Mouse (Mus musculus): ENCODE measurements around the gene Rora.

The Rora gene

DNA sequence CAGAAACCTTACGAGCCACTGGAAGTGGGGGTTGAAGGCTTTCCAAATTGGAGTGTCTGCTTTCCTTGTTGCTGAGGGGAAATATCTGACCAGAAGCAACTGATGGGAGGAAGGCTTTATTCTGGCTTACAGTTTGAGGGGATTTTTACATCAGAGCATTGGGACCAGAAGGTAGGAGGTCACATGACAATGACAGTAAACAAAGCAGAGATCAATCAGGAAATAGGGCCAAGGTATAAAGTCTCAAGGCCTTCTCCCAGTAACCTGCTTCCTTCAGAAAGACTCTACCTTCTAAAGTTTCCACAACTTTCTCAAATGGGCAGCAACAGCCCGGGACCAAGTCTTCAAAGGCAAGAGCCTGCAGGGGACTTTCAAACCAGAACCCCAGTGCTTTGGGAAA is 34.6 kb downstream of the Rora start:
- no peak for DNase-seq (ENCODE audit: low spot score)

DNA sequence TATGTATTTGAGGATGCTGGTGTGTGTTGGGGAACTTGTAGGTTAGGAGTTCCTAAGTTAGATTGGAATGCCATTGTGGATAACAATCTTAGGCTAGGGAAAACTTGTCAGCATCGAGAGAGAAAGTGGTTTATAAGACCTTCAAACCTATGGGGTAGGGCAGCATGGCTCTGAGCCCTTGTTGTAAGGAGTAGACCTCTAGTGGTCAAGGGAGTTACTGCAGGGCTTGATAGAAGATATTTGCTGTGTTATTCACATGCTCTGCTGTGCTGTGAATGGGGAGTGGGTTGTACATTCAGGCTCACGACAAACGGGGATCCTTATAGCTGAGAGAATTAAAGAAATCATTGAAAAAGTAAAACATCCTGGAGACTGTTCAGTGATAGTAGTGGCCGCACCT is 35.8 kb downstream of the Rora start:
- peak; percentile 27 for DNase-seq (ENCODE audit: low spot score)

DNA sequence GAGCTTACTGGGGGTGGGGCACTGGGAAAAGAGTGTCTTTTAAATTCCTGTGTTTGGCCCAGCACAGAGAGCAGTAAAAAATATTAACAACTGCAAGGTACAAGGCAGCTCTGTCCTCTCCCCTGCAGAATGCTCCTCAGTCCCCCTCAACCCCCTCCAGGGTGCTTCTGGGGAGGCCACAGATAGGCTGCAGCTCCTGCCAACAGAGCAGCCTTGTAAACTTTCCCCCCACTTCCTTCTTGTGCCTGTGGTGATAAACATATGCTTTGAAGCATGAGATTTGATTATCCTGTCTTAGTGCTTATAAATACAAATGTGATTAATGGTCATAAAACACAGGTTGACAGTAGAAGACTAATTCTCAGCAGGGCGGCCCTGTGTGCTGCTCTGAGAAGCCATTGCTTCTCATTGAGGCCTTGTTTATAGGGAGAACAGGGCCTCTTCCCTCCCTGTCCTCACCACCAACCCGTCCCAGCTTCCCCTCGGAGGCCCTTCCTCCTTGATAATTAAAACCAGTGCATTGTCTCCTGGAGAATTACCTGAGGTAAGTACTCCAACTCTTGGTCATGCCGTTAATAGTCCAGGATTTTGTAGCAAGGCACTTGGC is 41.4 kb downstream of the Rora start:
- no peak for DNase-seq (ENCODE audit: low spot score)

DNA sequence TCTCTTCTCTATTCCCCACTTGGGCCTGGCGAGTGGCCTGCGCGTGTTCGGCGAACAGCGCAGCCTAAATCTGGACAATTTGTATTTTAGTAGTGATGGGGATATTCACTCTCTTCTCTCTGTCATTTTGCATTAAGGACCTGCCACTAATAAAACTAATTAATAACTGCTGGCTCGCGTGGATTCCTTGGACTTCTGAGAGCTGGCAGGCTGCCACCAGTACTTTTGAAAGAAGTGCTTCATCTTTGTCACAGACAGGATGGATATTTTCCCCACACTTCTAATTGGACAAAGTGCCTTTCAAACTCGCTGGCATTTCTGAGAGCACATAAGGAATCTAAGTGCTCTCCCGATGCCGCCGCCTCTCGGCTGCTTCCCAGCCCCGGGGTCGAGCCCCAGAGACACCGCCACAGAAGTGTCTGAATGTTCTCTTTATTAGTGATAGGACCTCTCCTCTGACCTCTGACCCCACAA is 41.9 kb downstream of the Rora start:
- DNase-seq (ENCODE audit: low spot score): no peak

DNA sequence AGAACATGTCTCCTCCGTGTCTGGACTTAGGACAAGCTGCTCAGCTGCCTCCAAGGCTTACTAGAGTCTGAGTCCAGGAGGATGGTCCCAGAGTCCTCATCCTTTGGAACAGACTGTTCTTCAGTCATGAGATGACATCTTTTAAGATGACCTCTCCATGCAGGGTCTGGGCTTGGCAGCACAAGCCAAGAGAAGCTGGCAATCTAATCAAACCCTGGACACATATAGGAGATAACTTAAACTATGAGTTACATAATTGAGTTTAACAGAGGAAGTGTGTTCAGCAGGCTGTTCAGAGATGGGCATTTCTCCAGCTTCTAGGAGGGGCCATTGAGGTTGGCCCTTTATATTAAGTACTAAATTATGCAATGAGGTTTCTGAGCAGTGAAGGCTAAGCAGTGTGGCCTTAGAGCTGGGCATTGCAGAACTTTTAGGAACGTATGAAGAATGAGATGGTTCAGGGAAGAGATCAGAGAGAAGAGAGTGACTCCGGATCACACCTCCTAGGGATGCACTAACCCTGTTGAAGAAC is 42.9 kb downstream of the Rora start:
- DNase-seq (ENCODE audit: low spot score): no peak

DNA sequence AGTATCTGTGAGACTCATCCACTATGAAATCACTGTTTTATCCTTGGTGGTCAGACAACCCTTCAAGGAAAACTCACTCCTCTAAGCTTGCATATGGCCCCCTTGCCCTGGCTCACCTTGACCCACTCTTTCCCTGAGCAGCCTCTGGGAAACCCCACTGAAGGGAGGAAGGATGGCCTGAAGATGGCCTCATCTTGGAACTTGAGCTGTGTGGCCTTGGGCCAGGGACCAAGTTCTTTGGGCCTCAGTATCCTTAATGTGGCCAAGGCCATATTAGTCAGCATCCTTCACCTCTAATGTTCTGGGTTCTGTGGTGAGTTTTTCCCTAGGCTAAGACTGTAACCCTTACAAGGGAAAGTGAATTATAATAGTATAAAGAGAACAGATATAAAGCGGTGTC is 45.8 kb downstream of the Rora start:
- no peak for DNase-seq (ENCODE audit: low spot score)

DNA sequence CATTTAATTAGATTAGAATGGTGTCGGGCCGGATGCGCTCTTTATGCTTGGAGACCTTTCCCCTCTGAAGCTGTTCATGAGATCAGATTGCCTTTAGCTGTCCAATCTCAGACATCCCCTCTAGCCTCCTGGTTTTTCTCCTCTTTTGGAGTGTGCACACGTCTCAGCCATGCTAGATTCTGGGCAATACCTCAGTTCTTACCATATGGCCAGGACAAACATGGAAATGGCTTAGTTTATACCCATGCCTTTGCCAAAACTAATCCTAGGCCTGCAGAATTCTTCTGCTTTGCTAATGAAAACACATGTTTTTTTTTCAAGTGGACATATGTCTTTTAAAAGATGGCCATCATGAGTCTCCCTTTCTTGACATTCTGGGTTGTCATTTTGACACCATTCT is 46.3 kb downstream of the Rora start:
- no peak for DNase-seq (ENCODE audit: low spot score)

DNA sequence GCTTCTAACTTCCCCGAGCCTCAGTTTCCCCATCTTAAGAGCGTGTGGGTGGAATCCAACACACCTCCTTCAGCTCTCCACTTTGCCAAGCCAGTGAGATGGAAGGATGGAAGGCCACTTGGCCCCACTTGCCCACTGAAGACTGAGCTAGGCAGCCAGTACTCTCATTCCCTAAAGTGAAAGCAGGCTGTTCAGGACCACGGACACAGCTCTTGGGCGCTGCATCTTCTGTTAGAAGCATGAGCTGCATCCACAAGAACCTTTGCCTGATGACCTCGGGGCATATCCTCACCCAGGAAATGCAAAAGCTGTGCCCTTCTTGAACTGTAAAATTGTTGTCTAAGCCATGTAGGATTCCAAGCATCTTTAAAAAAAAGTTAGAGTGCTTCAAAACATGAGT is 54.0 kb downstream of the Rora start:
- no peak for DNase-seq (ENCODE audit: low spot score)

DNA sequence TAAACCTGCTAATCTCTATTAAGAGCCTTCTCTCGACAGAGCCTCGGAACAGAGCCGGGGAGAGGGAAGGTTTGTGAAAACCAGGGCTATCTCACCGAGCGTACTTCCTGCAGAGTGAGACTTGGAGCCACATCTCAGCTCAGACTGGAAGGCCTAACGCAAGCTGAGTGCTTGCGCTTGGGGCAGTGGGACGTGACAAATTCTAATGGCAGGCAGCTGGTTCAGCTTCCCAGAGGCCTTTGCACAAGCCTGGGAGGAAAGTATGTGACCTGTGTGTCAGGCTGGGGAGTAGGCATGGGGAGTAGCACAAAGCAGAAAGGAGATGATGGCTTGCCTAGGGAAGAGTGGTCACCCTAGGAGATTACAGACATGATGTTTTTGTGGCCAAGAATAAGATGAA is 55.6 kb downstream of the Rora start:
- no peak for DNase-seq (ENCODE audit: low spot score)

DNA sequence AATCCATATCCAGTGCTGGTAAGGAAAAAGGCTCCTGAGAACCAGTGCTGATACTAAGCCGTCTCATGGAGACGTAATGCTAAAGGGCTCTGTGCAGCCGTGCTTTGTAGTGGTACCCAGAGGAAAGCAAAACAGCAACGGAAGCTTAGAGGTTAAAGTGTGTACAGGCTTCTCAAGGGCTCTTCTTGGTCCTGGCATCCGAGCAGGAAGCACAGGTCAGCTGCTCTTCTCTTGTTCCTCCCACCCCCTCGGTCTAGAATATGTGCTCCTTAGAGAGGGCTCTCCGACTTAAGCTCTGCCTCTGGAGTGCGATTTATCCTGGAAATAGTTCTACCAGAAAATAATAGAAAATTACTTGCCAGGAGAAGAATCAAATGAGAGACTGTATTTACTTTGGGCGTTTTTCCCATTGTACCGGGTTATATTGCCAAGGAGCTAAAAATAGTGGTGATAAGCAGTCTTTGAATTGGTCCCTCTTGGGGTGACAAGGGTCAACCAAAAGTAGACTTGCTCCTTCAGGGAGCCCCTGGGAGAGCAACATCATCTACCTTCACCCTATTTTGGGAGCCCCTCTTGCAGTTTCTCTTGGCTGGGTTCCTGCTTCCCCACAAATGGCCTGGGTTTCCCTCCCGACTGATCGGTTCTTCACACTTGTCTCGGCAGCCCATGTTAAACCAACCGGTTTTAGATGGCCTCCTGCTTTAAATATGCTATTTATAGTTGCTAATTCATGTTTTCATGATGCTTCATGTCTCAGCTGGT is 57.5 kb downstream of the Rora start:
- no peak for DNase-seq (ENCODE audit: low spot score)

DNA sequence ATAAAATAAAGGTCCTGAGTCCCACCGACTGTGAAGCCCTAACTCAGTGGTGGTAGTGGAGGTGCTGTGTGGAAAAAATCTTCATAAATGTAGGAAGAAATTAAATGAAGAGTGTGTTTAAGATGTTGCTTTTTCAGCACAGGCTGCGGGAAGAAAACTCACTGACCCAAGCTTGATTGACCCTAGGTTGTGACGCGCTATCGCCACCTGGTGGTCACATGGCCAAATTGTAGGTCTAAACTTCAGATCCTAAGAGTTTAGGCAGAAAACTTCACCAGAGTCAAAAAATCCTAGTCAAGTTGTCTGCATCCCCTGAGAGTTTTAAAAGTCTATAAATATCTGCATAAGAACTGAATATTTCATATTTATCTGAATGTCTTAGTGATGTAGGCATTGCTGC is 63.4 kb downstream of the Rora start:
- peak; percentile 22 for DNase-seq (ENCODE audit: low spot score)

DNA sequence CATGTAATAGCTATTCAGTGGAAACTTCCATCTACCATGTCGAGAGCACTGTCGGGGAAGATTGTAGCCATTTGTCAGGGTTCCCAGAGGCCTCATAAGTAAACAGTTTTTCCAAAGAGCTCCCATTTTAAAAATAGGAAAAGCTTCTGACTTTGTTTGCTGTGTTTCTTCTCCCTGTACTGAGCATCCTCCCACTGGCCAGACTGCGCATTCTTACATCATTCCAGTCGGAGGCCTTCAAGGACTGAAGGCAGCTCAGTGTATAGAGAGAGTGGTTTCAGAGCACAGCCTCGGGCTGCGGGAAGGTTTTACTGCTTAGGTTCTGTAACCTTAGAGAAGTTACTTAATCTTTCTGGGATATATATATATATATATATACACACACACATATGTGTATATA is 64.8 kb downstream of the Rora start:
- no peak for DNase-seq (ENCODE audit: low spot score)

DNA sequence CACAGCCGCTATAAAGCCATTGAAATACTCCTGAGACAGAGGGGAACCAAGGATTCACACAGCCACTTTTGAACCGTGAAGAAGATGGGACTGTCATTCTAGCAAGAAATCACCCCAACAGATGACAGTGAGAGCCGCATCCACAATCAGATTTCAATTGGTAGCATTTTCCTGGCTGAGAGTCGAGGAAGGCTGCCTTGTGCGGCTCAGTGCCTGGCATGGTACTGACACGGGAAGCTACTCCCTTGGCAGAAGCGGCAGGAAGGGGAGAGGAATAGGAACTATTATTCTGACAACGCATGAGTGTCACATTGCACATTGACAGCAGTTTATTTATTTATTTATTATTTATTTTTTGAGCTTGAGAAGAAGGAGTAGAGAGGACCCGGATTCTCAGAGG is 65.7 kb downstream of the Rora start:
- DNase-seq (ENCODE audit: low spot score): no peak

DNA sequence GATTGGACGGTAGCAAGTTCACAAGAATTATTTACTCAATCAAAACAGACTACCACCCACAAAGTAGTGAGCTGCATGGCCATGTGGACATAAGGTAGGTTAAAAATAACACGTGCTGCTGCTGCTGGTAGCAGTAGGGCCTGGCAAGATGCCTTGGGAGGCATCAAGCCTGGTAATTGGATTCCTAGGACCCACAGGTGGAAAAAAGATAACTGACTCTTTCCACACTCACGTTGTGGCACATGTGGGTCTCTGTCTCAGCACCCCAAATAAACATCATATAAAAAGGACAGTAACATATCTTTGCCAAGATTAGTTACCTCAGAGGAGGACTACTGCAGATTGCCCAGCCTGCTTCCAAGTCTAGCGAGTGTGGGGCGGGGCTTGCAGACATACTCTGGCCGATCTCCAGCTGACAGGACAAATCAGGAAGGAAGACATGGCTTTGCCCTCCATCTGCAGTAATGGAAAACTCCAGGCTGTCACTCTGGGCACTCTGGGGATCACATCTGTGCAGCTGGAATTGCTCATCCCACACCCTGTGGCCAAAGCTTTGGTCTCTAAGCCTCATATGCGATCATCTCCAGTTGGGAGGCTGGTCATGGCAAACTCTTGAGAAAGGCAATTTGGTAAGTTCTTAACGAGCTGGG is 71.2 kb downstream of the Rora start:
- DNase-seq (ENCODE audit: low spot score): no peak

DNA sequence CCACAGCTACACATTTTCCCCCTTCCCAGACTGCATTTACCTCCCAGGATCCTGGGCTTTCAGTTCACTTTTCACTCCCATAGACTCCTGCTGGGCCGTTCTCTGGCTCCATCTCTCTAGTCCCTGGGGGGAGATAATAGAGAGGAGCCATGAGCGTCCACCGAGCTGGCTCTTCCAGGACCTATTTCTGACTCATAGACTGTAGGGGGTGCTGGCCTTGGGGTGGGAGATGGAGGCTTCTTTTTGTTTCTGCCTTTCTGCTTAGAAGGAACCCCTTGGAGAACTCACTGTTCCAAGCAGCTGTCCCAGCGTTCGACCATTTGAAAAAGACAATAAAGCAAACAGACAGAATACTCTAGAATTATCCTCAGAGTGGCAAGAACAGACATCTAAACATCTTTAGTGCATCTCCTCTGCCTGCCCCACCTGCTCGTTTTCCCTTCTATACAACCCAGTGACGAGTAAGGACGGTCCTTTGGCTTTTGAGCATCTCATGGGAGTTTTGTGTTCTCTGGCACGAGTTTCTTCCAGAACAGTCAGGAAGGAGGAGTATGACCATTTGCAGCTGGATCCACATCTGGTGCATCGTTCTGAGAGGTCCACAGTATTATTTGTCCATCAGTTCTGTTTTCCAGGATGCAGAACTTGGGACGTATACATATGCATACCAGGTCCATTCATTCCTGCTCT is 73.7 kb downstream of the Rora start:
- DNase-seq (ENCODE audit: low spot score): no peak

DNA sequence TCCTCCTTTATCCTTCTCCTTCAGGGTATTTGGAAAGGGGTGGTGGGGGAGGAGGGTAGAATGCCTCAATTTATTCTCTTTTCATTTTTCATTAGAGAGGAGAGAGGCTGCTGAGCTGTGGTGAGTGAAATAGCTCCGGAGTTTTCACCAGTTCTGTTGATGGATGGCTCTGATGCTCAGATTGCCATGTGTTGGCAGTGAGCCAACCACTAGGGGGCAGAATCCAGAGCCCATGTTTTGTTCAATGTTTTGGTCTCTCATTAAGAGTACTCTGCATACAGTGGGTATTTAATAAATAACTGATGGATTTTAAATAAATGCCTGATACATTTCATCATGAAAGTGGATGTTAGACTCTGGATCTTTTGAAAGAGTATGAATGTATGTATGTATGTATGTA is 77.9 kb downstream of the Rora start:
- DNase-seq (ENCODE audit: low spot score): no peak

DNA sequence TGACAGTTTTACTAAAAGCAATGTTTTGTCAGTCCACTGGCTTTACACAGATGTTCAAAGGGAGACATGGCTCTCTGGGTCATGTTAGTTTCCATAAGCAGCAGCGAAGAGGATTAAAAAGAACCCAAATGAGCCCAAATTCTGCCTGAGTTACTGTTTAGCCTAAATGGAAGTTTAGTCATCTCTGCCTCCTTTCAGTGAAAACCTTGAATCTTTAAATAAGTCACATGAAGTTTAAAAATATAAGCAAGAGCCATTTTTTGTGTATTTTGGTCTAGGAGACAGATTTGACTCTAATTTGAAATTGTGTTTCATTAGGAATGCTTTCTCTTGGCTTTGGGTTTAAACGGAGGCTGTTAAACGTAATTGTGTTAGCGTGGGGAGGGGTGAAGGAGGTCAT is 79.3 kb downstream of the Rora start:
- DNase-seq (ENCODE audit: low spot score): no peak

DNA sequence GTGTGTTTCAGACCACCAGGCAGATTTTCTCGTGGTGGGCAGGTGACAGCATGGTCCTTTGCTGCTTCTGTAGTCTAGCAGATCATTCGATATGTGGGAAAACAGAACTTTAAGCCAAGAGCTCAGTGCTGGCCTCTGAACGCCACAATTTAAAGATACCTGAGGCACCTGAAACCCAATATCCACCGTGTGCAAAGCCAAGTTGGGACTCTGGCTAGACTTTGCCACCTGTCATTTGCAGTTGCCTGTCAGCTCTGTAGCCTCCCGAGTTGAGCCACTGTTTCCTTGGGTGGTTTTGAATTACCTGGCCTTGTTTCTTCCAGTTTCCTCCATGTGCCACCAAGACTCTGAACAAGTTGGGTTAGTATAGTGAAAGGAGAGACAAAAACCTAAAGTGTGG is 82.3 kb downstream of the Rora start:
- no peak for DNase-seq (ENCODE audit: low spot score)

DNA sequence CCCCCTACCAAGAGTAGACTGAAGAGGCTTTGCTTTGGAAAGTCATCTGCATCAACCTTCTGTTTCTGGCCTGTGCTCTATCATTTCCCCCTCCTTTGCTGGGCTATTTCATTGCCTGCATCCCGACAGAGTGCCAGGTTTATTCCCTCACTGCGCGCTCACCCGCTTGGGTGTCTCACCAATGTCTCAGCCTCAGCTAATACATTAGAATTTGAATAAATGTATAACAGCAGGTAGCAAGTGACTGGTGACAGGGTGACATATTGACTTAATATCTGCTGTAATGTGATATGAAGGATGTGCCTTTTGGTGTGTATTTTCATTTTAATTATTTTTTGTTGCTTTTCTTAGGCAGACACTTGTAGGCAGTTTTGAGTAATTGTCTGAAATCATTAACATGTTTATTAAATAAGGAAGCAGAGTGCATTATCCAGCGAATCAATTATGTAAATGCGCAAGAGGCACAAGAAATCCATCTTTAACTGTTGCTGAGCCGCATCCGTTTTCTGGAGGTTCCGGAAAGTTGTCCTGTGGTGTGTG is 83.7 kb downstream of the Rora start:
- DNase-seq (ENCODE audit: low spot score): no peak

DNA sequence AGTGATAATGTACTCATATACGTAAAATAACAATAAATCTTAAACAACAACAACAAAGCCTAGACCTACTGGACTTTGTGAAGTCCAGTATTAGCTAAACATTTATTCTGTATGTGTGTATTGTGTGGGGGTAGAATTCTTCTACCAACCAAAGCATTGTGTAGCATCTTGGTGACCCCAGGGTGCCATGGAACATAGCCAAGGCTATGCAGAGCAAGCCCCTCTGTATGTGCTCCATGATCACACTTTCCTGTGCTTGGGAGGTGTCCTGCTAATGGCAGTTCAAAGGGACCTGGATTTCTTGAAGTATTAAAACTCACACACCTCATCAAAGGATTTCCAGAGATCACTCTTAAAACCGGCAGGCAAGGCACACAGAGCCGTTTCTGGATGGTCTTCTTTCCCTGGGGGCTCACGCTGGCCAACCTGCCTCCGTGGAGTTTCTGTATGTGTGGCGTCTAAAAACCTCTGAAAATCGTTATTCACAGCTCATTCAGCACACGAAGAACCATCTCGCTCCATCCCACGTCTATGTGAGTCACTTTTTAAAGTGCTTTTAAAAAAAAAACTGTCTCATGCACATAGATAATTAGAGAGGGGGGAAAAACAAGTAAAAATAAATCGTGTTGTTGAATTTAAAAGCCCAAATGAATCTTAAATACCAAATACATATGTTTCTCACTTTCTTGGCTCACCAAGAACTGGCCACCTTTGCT is 92.5 kb downstream of the Rora start:
- DNase-seq (ENCODE audit: low spot score): no peak

DNA sequence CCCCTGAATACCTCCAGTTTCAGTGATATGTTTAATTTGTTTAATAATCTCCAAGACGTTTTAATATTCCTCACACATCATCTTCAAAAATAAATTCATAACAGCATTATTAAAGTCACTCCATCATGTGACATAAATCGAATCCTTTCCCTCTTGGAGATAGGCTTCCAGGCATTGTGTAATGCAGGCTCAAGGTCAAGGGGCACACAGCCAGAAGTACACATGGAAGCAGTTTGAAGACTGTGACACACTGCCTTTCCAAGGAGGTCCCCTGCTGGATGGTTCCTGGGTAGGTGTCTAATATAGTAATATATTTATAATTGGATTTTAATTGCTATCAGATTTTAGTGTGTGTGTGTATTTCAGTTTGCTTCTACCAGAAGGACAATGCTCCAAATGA is 103.4 kb downstream of the Rora start:
- DNase-seq (ENCODE audit: low spot score): no peak

DNA sequence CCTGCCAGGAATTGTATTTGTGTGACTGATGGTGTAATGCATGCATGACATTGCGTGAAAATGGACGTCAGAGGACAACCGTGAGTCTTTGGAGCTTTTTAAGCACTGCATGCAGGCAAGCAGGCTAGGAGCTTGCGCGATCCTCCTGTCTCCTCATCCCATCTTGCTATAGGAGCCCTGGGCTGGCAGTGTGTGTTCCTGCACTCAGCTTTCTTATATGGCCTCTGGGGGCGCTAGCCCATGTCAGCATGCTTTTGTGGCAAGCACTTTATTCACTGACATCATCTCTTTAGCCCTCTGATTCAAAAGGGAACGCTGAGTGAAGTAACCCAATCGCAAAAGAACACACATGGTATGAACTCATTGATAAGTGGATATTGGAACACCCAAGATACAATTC is 105.7 kb downstream of the Rora start:
- no peak for DNase-seq (ENCODE audit: low spot score)
